Mouse (Mus musculus): ENCODE measurements around the gene Bcl2l1.

Bcl2l1 gene

DNA sequence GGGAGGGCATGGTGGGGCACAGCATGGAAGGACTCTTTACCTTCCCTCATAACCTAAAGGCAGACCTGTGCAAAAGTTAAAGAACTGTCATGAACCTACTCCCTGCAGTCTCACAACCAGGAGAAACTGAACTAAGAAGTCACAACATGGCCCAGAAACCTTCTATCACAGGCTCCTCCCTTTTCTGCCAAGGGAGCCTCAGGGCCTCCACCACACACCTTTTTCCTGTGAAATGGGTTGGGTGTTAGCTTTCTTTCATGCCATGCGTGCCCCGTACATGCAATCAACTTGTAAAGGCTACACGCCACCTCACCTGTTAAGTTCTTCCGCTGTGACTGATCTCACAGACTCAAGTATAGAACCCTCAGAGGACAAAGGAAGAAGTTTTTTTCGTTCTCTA lies 28.4 kb downstream of the Bcl2l1 start:
- DNase-seq (ENCODE audit: low spot score in 2 of 2) = no peak

DNA sequence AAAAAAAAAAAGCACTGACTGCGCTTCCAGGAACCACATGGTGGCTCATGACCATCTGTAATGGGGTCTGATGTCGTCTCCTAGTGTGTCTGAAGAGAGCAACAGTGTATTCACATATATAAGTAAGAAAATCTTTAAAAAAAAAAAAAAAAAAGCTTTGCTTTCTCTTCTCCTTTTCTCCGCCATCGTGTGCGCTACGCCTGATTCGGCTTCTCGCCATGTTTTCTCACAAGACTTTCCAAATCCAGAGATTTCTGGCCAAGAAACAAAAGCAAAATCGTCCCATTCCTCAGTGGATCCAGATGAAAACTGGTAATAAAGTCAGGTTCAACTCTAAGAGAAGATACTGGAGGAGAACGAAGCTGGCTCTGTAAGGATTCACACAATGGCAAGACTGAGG lies 29.2 kb downstream of the Bcl2l1 start:
- no peak for DNase-seq (ENCODE audit: low spot score in 2 of 2)

DNA sequence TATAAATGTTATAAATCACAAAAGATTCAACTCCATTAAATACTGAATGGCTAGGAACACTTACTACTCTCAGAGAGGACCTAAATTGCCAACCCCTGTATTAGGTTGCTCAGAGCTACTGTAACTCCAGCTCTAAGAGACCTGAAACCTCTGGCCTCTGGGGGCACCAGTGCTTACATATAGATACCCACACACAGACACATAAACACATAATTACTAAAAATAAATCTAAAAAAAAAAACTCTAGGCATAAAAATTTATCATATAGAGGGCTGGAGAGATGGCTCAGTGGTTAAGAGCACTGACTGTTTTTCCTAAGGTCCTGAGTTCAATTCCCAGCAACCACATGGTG lies 30.8 kb downstream of the Bcl2l1 start:
- DNase-seq (ENCODE audit: low spot score in 2 of 2) = no peak

DNA sequence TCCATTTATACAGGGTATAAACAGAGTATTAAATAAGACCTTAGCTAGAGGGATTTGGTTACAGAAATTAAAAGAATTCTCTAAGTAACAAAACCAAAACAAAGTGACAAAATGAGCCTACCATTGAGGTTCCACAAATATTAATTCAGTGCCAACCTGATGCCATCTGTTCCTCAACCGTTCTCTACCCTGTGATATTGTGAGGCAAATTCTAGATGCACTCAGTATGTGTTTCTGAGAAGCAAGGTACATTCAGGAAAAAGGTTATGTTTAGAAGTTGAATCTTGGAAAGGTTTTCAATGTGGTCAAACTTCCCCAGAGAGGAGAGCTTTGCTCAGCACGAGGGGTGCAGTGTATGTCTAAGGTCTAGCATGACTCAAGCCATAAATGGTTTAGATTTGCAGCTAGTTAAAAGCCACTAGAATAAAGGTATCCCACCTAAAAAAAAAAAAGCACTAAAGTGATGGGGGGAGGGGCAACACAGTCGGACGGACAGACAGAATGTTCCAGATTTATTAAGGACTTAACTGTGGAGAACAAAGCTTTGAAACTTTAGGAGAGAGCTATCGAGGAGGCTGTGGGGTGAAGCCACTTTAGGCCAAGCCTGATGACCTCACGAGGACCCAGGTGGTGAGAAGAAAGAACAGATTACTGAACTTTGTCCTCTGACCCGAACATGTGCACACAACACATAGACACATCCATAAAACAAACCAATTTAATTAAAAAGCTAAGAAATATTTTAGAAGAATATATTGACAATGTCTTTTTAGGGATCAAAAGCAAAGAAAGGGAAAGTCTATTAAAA lies 31.4 kb downstream of the Bcl2l1 start:
- no peak for DNase-seq (ENCODE audit: low spot score in 2 of 2)

DNA sequence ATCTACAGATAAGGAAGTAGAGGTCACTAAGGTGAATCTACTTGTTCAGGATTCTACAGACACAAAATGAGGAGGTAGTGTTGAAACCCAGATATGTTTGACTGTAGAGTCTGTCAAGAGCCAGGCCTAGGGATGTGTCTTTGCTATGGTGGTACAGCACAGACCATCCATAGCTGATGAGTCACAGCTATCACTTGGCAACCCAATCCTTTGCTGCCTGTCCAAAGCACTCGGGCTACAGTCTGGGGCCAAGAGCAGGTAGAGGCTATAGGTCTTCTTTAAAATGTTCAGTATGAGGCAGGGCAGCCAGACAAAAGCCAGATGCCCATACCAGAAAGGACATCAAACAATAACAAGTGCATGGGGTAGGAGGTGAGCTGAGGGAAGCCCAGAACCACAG lies 33.9 kb downstream of the Bcl2l1 start:
- no peak for DNase-seq (ENCODE audit: low spot score in 2 of 2)

DNA sequence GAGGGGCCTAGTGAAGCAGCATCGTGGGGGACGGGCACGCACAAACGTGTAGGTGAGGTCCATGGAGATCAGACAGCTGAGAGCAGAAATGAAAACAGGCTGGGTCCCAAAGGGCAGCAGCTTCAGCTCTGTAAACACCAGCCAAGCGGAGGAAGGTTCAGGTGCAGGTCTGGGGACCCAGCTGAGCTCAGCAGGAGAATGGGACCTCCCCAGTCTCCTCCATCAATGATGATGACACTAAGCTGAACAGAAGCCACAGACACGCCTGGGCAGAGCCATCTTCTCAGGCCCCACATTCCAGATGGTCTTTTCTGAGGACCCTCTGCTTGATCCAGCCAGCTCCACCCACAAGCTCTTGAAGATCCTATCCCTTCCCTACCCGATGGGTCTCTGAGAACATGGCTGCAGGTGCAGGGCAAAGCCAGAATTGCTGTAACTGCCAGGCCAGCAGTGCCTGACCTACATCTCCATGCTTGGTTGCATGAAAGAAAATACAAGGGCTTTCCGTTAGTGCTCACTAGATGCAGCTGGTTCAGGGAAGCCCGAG lies 37.2 kb downstream of the Bcl2l1 start:
- no peak for DNase-seq (ENCODE audit: low spot score in 2 of 2)

DNA sequence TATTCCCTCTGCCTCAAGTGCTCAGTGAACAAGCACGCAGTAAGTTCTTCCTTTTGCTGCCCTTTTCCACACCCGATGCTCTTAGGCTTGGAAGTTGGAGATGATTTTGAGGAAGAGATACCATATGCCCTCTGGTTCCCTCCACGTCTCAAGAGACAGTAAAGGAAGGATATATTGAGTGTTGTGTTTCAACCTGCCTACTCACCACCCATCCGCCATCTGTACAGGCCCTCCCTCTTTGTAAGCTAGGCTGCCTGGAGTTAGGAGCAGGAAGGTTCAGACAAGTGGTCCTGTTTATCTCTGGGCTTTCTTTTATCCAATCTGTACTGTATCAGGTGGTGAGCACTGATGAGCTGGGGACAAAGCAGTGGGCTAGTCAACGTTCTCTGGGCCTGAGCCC lies 38.1 kb downstream of the Bcl2l1 start:
- no peak for DNase-seq (ENCODE audit: low spot score in 2 of 2)

DNA sequence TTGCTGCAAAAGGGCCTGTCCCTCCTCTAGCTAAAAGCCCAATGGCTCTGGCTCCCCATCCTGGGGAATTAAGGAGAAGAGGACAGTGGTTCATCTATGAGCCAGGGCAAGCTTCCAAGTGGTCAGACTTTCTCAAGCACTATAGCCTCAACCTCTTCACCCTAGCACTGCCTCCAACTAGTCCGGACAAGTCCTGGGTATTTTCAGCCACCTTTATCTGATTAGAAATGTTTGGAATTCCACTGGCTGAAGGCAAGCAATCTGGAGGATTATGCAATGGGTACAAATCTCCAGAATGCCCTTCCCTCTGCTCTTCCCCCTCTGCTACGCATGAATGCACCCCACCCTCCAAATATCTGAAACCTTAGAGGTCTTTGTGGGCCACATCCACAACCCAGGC lies 39.1 kb downstream of the Bcl2l1 start:
- no peak for DNase-seq (ENCODE audit: low spot score in 2 of 2)

DNA sequence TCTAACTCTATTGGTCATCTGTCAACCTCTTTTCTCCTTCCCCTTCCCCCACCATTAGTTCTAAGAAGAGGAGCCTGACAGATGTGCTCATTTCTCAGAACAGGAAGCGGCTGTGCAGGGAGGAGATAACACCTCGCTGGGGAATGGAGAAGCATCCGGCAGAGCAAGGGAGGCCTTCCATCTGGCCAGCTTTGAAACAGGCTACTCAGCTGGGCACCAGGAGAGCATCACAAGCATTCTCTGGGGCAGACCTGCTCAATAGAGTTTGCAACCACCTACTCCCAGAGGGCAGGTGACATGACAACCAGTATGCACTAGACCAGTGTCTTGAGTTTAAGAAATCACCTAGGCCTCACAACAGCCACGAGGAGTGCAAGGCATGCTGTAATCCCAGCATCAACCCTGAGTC lies 41.9 kb downstream of the Bcl2l1 start:
- DNase-seq (ENCODE audit: low spot score in 2 of 2) = no peak

DNA sequence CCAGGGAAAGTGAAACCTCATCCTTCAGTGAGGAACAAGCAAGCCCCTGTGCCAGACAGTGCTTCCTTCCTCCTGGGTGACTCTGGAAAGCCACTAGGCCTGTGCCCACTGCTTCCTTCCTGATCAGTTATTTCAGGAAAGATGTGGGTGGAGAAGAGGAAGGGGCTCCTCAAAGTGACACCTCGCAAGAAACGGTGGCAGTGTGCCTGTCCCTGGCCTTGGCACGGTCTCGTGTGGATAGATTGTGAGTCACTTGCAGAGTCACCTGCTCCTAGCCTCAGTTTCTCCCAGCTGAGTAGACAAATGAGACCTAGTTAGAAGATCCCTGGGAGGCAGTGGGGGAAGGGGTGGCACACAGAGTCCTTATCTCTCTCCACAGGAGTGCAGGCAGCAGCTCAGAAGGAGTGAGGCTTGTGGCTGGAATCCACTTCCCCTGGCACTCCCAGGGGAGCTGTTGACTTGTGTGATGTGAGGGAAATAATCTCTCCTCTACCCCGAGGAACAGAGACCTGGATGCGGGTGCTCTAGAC lies 42.6 kb downstream of the Bcl2l1 start:
- no peak for DNase-seq (ENCODE audit: low spot score in 2 of 2)

DNA sequence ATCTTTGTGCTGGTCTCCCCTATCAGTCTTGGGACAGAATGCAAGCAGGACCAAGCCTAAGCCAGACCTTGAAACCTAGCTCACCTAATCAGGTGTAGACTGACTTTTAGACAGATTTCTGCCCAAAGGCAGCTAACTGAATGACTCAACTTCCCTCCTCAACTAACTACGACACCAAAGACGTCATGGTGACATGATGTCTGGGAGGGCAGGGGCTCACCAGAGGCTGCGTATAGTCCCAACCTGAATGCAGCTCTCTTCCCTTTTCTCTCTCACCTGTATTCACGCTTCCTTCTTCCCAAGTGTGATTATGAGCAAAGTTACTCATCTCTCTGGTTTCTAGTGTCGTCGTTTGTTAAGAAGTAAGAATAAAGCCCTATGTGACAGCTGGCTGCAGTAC lies 44.0 kb downstream of the Bcl2l1 start:
- DNase-seq (ENCODE audit: low spot score in 2 of 2) = no peak

DNA sequence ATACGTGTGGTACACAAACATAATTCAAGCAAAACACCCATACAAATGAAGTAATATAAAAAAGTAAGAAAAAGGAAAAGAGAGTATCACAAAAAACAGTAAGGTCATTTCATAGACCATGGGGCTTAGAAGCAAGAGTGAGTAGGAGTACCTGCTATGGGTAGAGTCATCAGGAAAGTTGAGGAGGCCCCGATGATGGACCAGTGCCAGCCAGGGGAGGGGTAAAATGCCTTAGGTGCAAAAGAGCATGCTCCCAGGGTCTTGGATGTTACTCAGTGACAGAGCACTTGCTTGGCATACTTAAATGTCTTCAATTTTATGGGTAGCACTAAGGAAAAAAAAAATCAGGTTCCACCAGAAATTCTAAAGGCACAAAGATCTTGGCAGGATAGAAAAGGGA lies 44.4 kb downstream of the Bcl2l1 start:
- DNase-seq (ENCODE audit: low spot score in 2 of 2) = no peak

DNA sequence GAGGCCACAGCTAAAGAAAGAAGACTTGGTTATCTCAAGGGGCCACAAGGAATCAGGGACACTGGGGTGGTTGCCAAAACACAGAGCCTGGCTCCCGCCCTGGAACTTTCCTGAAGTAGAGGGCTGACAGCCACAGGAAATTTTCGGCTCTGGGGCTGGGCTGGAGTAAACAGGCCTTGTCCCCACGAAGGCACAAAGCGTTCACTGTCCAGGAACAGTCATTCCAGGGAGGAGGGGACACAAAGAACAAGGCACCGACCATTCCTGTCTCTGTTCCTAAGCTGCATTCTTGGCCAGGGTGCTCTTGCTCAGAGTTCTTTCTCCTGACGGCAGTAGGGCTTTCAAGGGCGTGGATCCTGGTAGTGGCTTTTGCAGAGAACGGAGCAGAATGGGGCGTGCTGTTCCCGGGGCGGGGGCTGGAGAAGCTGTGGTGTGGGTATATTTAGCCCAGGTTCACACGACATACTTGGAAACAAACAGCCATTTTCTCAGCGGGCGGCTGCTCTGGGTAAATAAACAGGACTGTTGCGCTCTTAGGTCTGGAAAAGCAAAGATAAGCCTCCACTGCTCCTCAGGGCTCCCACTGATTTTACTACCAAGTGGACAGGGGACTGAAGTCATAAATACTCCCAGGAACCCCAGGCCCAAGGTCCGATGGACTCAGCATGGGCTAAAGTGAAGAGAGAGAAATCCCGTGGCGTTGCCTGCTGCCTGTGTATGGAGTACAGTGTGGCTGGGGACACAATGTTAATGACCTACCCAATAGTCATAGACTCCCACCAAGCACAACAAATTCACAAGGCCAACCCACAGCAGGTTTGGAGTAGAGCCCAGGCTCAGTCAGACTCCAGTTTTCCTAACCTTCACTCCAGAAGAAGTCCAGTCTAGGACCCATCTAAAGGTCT lies 45.8 kb downstream of the Bcl2l1 start:
- peak in 1 of 2 experiments; percentile 71 for DNase-seq (ENCODE audit: low spot score in 2 of 2)

DNA sequence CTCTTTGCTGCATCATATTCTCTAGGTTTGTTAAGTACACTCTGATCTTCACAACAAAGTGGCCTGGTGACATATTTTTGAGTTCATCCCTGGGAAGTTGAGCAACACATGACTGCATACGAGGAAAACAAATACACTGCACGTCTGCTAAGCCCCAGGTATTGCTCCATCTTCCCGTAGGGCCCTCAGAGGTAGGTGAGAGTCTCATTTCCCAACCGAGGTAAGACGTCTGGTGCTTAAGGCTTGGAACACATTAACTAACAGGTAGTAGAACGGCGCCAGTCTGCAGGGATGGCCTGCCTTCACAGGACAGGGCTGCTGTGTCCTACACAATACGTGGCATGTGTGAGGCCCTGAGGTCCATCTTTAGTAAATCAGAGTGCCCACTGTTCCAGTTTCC lies 46.9 kb downstream of the Bcl2l1 start:
- DNase-seq (ENCODE audit: low spot score in 2 of 2) = no peak

DNA sequence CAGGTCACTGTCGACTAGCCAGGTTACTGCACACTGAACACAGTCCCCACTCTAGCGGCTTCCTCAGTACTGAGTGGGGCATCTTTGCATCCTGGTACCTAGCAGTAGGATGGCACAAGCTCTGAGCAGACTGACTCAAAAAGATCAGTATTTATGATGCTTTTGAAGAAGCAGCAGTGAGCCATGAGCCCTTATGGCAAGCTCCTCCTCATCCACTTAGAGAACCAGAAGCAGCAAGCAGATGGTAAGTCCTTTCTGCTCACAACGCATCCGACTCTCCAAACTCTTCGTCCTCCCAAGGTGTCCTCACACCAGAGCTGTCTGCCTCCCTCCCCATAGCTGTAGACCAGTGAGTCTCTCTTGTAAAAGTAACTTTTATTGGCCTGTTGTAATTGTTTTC lies 48.3 kb downstream of the Bcl2l1 start:
- DNase-seq (ENCODE audit: low spot score in 2 of 2) = no peak

DNA sequence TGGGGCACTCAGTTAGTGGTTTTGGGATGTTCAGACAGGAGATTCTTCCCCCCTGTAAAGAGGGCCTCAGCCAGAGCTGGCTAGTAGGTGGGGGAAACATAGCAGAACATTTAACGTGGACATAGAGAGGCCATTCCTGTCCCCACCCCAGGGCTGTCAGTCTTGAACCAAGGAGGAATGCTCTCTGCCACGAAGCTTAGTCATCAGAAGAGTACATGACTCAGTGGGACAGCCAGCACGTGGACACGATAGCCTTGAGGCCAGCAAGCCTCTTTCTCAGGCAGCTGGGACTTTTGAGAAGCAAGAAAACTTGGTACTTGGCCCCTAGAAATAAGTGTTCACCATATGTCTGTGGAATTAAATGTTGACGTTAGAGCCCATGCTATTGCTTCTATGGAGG lies 48.9 kb downstream of the Bcl2l1 start:
- DNase-seq (ENCODE audit: low spot score in 2 of 2) = no peak

DNA sequence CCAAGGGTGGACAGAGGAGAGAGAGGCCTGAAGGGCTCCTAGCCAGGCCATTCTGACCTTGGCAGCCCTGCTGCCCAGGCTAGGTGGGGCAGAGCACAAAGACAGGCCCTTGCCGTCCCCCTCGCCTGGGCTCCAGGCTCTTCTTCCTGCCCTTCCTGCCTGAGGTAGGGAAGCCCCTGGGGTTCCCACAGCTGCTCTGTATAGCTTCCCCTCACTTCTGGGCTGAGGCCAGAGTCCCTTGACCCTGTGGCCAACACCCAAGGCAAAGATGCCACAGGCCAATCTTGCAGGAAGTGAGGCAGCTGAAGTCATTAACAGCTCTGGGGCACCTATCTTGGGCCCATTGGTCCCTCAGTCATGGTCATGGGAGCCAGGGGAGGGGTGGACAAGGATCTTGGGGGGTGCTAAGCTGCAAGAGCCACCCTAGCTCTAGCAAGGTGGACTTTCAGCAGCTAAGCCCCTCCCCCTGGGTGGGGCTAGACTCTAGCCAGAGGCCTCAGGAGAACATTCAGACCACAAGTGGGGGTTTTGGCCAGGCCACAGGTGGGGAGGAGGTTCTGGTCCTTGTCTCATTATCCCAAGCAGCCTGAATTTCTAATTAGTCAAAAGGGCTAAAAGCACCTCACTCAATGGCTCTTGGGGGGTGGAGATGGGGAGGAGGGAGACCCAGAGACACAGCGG lies 50.4 kb downstream of the Bcl2l1 start:
- no peak for DNase-seq (ENCODE audit: low spot score in 2 of 2)

DNA sequence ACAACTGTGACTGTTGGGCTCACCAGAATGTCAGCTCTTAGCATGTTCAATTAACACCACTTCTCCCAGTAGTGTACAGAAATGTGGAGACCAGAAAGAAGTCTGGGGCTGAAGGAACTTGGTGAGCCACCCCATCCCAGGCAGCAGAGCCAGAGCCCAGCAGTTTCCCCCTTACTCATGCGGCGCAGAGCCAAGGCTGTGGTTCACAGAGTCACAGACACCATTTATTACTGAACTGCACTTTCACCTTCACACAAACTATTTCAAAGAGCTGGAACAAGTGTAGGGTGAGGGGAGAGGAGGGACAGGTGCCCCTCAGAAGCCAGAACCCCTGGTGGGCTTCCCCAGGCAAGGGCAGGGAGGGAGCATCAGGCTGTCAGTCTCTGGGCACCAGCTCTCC lies 51.1 kb downstream of the Bcl2l1 start:
- no peak for DNase-seq (ENCODE audit: low spot score in 2 of 2)

DNA sequence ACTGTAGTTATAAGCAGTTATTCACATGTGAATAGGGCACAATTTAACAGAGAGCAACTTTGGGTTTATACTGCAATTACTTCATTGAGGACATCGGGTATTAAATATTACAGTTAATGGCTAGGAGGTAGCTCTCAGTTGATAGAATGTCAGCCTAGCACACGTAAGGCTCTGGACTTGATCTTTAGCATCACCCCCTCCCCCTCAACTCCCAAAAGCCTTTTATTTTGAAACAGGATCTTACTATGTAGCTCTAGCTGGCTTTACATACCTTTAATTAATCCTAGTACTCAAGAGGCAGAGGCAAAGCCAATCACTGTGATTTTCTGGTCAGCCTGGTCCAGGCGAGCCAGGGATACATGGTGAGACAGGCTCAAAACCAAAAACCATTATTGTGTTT lies 54.4 kb downstream of the Bcl2l1 start:
- no peak for DNase-seq (ENCODE audit: low spot score in 2 of 2)

DNA sequence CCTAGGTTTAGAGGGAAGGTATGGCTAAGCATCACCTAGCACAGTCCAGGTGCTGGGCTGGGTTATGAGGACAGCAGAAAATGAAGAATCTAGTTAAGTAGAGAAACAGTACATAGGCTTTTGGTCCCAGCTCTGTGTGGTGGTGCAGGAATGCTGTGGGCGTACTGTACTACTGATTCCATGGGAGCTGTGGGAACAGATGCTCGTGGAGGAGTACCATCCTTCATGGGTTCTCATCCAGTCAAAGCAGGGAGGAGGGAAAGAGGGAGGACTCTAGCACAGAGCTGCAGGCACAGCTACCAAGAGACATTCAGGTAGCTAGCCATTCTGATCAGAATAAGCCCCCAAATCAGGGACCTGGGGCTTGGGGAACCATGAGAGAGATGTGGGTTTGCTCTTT lies 55.1 kb downstream of the Bcl2l1 start:
- no peak for DNase-seq (ENCODE audit: low spot score in 2 of 2)

DNA sequence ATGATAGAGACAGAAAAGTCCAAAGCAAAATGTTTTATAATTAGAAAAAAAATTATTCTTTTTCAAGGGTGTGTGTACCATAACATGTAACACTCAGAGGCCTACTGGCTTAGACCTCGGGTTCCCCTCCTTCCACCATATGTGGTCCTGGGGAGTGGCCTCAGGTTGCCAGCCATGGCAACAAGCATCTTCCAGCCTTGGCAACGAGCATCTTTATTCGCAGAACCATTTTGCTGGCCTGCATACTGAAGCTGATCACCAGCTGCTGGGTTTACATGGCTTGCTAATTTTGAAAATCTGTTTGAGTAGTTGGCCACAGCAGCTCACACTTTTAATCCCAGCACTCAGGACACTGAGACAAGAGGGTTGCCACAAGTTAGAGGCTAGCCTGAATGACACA lies 55.5 kb downstream of the Bcl2l1 start:
- no peak for DNase-seq (ENCODE audit: low spot score in 2 of 2)

DNA sequence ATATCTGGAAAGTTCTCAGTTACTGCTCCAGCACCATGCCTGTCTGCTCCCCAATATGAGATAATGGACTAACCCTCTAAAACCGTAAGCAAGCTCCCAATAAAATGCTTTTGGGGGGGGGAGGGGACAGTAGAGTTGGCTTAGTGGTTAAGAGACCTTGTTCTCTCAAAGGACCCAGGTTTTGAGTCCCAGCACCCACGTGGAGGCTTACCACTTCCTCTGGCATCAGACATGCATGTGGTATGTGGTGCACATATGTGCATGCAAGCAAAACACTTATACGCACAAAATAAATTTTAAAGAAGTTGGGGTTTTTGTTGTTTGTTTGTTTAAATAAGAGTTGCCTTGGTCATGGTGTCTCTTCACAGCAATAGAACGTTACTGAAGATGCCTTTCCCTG lies 56.2 kb downstream of the Bcl2l1 start:
- DNase-seq (ENCODE audit: low spot score in 2 of 2) = no peak

Measured in urinary bladder, postnatal 4 days (tissue).